Mouse (Mus musculus): ENCODE measurements around the gene Pdgfc. TPM values are rescaled to one million over a fixed set of nuclear protein-coding genes. Genes with fewer than 3 reads are reported as not detected.

Gene Pdgfc
- 9.0 and 9.2 TPM in 2 replicates for polyA plus RNA-seq (2015; fragmentation: Nextera tagmentation; extraction: Ambion mirVana)

DNA sequence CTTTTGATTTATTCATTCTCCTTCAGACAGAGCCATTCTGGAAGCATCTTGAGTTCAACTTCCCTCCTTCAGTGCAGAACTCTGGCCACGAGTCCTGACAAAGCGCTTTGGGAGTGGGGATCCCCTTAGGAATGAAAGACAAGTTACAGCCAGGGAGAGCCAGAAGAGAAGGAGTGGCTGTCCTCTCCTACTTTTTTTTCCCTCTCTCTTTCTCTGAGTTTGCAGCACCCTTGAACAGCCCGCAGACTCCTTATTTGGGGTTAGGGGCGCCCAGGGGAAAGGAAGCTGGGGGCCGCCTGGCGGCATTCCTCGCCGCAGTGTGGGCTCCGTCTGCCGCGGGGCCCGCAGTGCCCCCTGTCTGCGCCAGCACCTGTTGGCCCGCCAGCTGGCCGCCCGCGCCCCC, at the start of gene Pdgfc:
Gene Pdgfc (plus strand): TSS at position 266 of the 403 bp plus-strand sequence.
- peak within 1 kb of the TSS; percentile 86 for H3K9ac ChIP-seq (ENCODE audit: low read depth, low read length)
- H3K9me3 ChIP-seq (ENCODE audit: control insufficient read depth, low read length): no peaks in the 10 kb centered on the region
- peaks cover 8% of the 10 kb centered on the region for H3K4me1 ChIP-seq (ENCODE audit: control insufficient read depth, insufficient read depth, low read length)
- no peaks in the 10 kb centered on the region for H3K27me3 ChIP-seq (replicated peaks; ENCODE audit: control insufficient read depth, insufficient read depth, low read length)
- no peaks in the 10 kb centered on the region for H3K36me3 ChIP-seq (ENCODE audit: control insufficient read depth, insufficient read depth, low read length)
- WGBS: 4% methylated on average over 17 of the region's 17 CpGs
- ATAC-seq: no peak; the same call in 1 of the 2 replicates
- H3K4me3 ChIP-seq (ENCODE audit: low read length): peak within 1 kb of the TSS; percentile 79
- peak within 1 kb of the TSS; percentile 82 for H3K27ac ChIP-seq (ENCODE audit: low read length)
- H3K4me2 ChIP-seq (ENCODE audit: low read depth, low read length): peak within 1 kb of the TSS; percentile 93

DNA sequence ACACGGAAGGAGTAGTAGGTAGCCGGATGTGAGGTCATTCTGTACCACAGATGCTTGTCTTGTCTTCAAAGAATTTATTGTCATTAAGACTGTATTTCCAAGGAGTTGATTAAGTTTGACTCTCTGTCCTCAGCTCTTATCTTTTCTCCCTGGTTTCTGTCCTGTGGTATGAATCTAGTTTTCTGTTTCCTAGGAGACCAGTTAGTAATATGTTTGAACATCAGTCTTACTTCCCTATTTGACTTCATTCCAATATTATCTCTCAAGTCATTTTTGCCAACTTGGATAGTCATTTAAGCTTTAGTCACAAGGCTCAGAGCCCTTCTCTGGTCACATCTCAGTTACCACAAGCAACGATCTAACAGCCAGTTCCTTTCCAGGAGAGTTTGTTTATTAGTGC, 27.0 kb upstream of the Pdgfc start:
- WGBS: 62% methylated on average over 3 of the region's 3 CpGs
- no peaks in the 10 kb centered on the region for H3K36me3 ChIP-seq (ENCODE audit: control insufficient read depth, insufficient read depth, low read length)
- no peaks in the 10 kb centered on the region for H3K4me1 ChIP-seq (ENCODE audit: control insufficient read depth, insufficient read depth, low read length)
- no peak overlapping the region for H3K4me3 ChIP-seq (ENCODE audit: low read length)
- no peaks in the 10 kb centered on the region for H3K9me3 ChIP-seq (ENCODE audit: control insufficient read depth, low read length)
- no peaks in the 10 kb centered on the region for H3K27me3 ChIP-seq (replicated peaks; ENCODE audit: control insufficient read depth, insufficient read depth, low read length)
- no peak overlapping the region for H3K9ac ChIP-seq (ENCODE audit: low read depth, low read length)
- no peak; the same call in 1 of the 2 replicates for ATAC-seq
- H3K27ac ChIP-seq (ENCODE audit: low read length): no peak overlapping the region
- no peak overlapping the region for H3K4me2 ChIP-seq (ENCODE audit: low read depth, low read length)

GRCm38 (mm10) chr3:81009899-81010298, 26.3 kb upstream of the Pdgfc start:
- no peaks in the 10 kb centered on the region for H3K9me3 ChIP-seq (ENCODE audit: control insufficient read depth, low read length)
- no peaks in the 10 kb centered on the region for H3K36me3 ChIP-seq (ENCODE audit: control insufficient read depth, insufficient read depth, low read length)
- no peak overlapping the region for H3K27ac ChIP-seq (ENCODE audit: low read length)
- H3K4me3 ChIP-seq (ENCODE audit: low read length): no peak overlapping the region
- no peak overlapping the region for H3K4me2 ChIP-seq (ENCODE audit: low read depth, low read length)
- no peaks in the 10 kb centered on the region for H3K27me3 ChIP-seq (replicated peaks; ENCODE audit: control insufficient read depth, insufficient read depth, low read length)
- peak; percentile 70 for ATAC-seq
- H3K4me1 ChIP-seq (ENCODE audit: control insufficient read depth, insufficient read depth, low read length): no peaks in the 10 kb centered on the region
- 52% methylated on average over 3 of the region's 3 CpGs for WGBS
- no peak overlapping the region for H3K9ac ChIP-seq (ENCODE audit: low read depth, low read length)

- no peak overlapping the region for H3K4me3 ChIP-seq (ENCODE audit: low read length)
- H3K27ac ChIP-seq (ENCODE audit: low read length): peak overlapping the region; percentile 87
- H3K27me3 ChIP-seq (replicated peaks; ENCODE audit: control insufficient read depth, insufficient read depth, low read length): no peaks in the 10 kb centered on the region
- H3K36me3 ChIP-seq (ENCODE audit: control insufficient read depth, insufficient read depth, low read length): no peaks in the 10 kb centered on the region
- WGBS: 73% methylated on average over 5 of the region's 5 CpGs
- H3K4me2 ChIP-seq (ENCODE audit: low read depth, low read length): no peak overlapping the region; the same call in 1 of the 2 replicates
- ATAC-seq: peak; percentile 97
- H3K4me1 ChIP-seq (ENCODE audit: control insufficient read depth, insufficient read depth, low read length): peaks cover 13% of the 10 kb centered on the region
- H3K9ac ChIP-seq (ENCODE audit: low read depth, low read length): no peak overlapping the region
- H3K9me3 ChIP-seq (ENCODE audit: control insufficient read depth, low read length): no peaks in the 10 kb centered on the region
Observed at GRCm38 (mm10) chr3:81017385-81018051, 18.7 kb upstream of the Pdgfc start.

GRCm38 (mm10) chr3:81020064-81020463, 16.2 kb upstream of the Pdgfc start:
- no peak overlapping the region for H3K4me2 ChIP-seq (ENCODE audit: low read depth, low read length)
- 51% methylated on average over 1 of the region's 1 CpGs for WGBS
- H3K36me3 ChIP-seq (ENCODE audit: control insufficient read depth, insufficient read depth, low read length): no peaks in the 10 kb centered on the region
- no peaks in the 10 kb centered on the region for H3K9me3 ChIP-seq (ENCODE audit: control insufficient read depth, low read length)
- H3K9ac ChIP-seq (ENCODE audit: low read depth, low read length): no peak overlapping the region
- H3K4me3 ChIP-seq (ENCODE audit: low read length): no peak overlapping the region
- H3K27ac ChIP-seq (ENCODE audit: low read length): no peak overlapping the region
- ATAC-seq: no peak
- peaks cover 13% of the 10 kb centered on the region for H3K4me1 ChIP-seq (ENCODE audit: control insufficient read depth, insufficient read depth, low read length)
- no peaks in the 10 kb centered on the region for H3K27me3 ChIP-seq (replicated peaks; ENCODE audit: control insufficient read depth, insufficient read depth, low read length)

GRCm38 (mm10) chr3:81021783-81022182, 14.4 kb upstream of the Pdgfc start:
- H3K9me3 ChIP-seq (ENCODE audit: control insufficient read depth, low read length): no peaks in the 10 kb centered on the region
- H3K9ac ChIP-seq (ENCODE audit: low read depth, low read length): no peak overlapping the region
- whole genome bisulfite sequencing: 82% methylated on average over 6 of the region's 6 CpGs
- H3K4me2 ChIP-seq (ENCODE audit: low read depth, low read length): no peak overlapping the region
- no peak overlapping the region for H3K4me3 ChIP-seq (ENCODE audit: low read length)
- H3K4me1 ChIP-seq (ENCODE audit: control insufficient read depth, insufficient read depth, low read length): peaks cover 13% of the 10 kb centered on the region
- no peaks in the 10 kb centered on the region for H3K36me3 ChIP-seq (ENCODE audit: control insufficient read depth, insufficient read depth, low read length)
- no peak overlapping the region for H3K27ac ChIP-seq (ENCODE audit: low read length)
- no peaks in the 10 kb centered on the region for H3K27me3 ChIP-seq (replicated peaks; ENCODE audit: control insufficient read depth, insufficient read depth, low read length)
- peak; percentile 51 for ATAC-seq

DNA sequence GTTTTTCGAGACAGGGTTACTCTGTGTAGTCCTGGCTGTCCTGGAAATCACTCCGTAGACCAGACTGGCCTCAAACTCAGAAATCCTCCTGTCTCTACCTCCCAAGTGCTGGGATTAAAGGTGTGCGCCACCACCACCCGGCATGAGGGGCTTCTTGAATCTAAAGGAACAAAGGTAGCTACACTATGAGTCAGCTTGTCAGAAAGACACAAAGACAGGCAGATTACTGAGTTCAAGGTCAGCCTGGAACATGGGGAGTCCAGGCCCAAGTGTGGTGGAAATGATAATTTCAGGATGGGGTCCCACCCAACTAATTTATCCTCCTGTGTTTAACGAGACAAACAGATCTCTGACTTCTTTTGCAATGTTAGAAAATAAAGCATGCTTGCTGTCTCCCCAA, 13.9 kb upstream of the Pdgfc start:
- no peaks in the 10 kb centered on the region for H3K27me3 ChIP-seq (replicated peaks; ENCODE audit: control insufficient read depth, insufficient read depth, low read length)
- H3K4me2 ChIP-seq (ENCODE audit: low read depth, low read length): no peak overlapping the region
- ATAC-seq: no peak
- no peak overlapping the region for H3K9ac ChIP-seq (ENCODE audit: low read depth, low read length)
- no peaks in the 10 kb centered on the region for H3K9me3 ChIP-seq (ENCODE audit: control insufficient read depth, low read length)
- H3K36me3 ChIP-seq (ENCODE audit: control insufficient read depth, insufficient read depth, low read length): no peaks in the 10 kb centered on the region
- no peak overlapping the region for H3K4me3 ChIP-seq (ENCODE audit: low read length)
- H3K4me1 ChIP-seq (ENCODE audit: control insufficient read depth, insufficient read depth, low read length): peaks cover 9% of the 10 kb centered on the region
- WGBS: 88% methylated on average over 5 of the region's 5 CpGs
- H3K27ac ChIP-seq (ENCODE audit: low read length): no peak overlapping the region

DNA sequence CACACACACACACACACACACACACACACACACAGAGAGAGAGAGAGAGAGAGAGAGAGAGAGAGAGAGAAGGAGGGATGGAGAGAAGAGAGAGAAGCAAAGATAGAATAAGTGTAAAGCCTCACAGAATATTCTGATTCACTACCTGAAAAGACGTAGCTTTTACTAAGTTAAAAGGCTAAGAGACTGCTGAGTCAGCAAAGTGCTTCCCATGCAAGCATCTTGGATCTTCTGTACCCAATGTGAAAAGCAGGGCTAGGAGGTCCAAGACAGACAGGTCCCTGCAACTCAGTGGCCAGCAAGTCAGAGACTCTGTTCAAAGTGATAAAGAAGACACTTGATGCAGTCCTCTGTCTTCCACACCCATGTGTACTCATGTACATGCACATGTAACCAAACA, 13.4 kb upstream of the Pdgfc start:
- 85% methylated on average over 1 of the region's 1 CpGs for WGBS
- H3K4me2 ChIP-seq (ENCODE audit: low read depth, low read length): no peak overlapping the region
- H3K9ac ChIP-seq (ENCODE audit: low read depth, low read length): no peak overlapping the region
- H3K36me3 ChIP-seq (ENCODE audit: control insufficient read depth, insufficient read depth, low read length): no peaks in the 10 kb centered on the region
- H3K27ac ChIP-seq (ENCODE audit: low read length): no peak overlapping the region
- no peak for ATAC-seq
- peaks cover 3% of the 10 kb centered on the region; the same call in 1 of the 2 replicates for H3K4me1 ChIP-seq (ENCODE audit: control insufficient read depth, insufficient read depth, low read length)
- H3K4me3 ChIP-seq (ENCODE audit: low read length): no peak overlapping the region
- H3K27me3 ChIP-seq (replicated peaks; ENCODE audit: control insufficient read depth, insufficient read depth, low read length): no peaks in the 10 kb centered on the region
- no peaks in the 10 kb centered on the region for H3K9me3 ChIP-seq (ENCODE audit: control insufficient read depth, low read length)

DNA sequence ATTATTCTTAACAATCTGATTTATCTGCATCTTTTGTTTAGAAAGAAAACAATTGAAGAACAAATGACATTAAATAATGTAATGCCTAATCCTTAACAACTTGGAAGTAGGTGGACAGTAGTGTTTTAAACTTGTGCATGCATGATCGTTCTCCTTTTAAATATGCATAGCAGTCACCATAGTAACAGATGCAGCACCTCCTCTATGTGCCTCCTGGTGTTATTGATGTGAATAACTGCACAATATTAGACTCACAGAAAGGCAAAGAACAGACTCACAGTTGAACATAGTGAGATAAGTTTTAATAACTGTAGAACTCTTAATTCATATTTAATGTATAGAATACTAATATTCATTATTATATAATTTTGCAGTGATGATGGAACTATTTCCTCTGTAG, 12.6 kb upstream of the Pdgfc start:
- no peak for ATAC-seq
- H3K27ac ChIP-seq (ENCODE audit: low read length): no peak overlapping the region
- WGBS: 68% methylated on average over 1 of the region's 1 CpGs
- no peak overlapping the region for H3K9ac ChIP-seq (ENCODE audit: low read depth, low read length)
- no peaks in the 10 kb centered on the region for H3K27me3 ChIP-seq (replicated peaks; ENCODE audit: control insufficient read depth, insufficient read depth, low read length)
- no peaks in the 10 kb centered on the region for H3K36me3 ChIP-seq (ENCODE audit: control insufficient read depth, insufficient read depth, low read length)
- no peaks in the 10 kb centered on the region for H3K9me3 ChIP-seq (ENCODE audit: control insufficient read depth, low read length)
- H3K4me2 ChIP-seq (ENCODE audit: low read depth, low read length): no peak overlapping the region
- no peaks in the 10 kb centered on the region for H3K4me1 ChIP-seq (ENCODE audit: control insufficient read depth, insufficient read depth, low read length)
- no peak overlapping the region for H3K4me3 ChIP-seq (ENCODE audit: low read length)
